Mouse (Mus musculus): Measurements from ENCODE around the gene Gprc5d.

Gprc5d gene

GRCm38 (mm10) chr6:135135735-135136134, 17.7 kb upstream of the Gprc5d start:
- DNase-seq (ENCODE audit: low spot score in 2 of 2): no peak

GRCm38 (mm10) chr6:135133486-135133885, 15.4 kb upstream of the Gprc5d start:
- no peak for DNase-seq (ENCODE audit: low spot score in 2 of 2)

- DNase-seq (ENCODE audit: low spot score in 2 of 2): no peak
These were observed 15.0 kb upstream of the Gprc5d start for GRCm38 (mm10) chr6:135133086-135133485.

- DNase-seq (ENCODE audit: low spot score in 2 of 2): no peak
These were observed 6.8 kb upstream of the Gprc5d start for GRCm38 (mm10) chr6:135124755-135125380.

- DNase-seq (ENCODE audit: low spot score in 2 of 2): no peak
These were observed 1.6 kb downstream of the Gprc5d start for GRCm38 (mm10) chr6:135116479-135116878.

GRCm38 (mm10) chr6:135113114-135113436, 5.0 kb downstream of the Gprc5d start:
- no peak for DNase-seq (ENCODE audit: low spot score in 2 of 2)

GRCm38 (mm10) chr6:135112411-135113113, 5.5 kb downstream of the Gprc5d start:
- DNase-seq (ENCODE audit: low spot score in 2 of 2): no peak

GRCm38 (mm10) chr6:135107014-135107413, 11.1 kb downstream of the Gprc5d start:
- no peak for DNase-seq (ENCODE audit: low spot score in 2 of 2)

GRCm38 (mm10) chr6:135102736-135103303, 15.3 kb downstream of the Gprc5d start:
- DNase-seq (ENCODE audit: low spot score in 2 of 2): no peak

- no peak for DNase-seq (ENCODE audit: low spot score in 2 of 2)
These were observed 17.2 kb downstream of the Gprc5d start for GRCm38 (mm10) chr6:135100787-135101472.

- no peak for DNase-seq (ENCODE audit: low spot score in 2 of 2)
These were observed 25.1 kb downstream of the Gprc5d start for GRCm38 (mm10) chr6:135092798-135093470.

GRCm38 (mm10) chr6:135090661-135091060, 27.4 kb downstream of the Gprc5d start:
- DNase-seq (ENCODE audit: low spot score in 2 of 2): no peak

- DNase-seq (ENCODE audit: low spot score in 2 of 2): no peak
These were observed 28.3 kb downstream of the Gprc5d start for GRCm38 (mm10) chr6:135089786-135090185.

GRCm38 (mm10) chr6:135087721-135088451, 30.2 kb downstream of the Gprc5d start:
- peak; percentile 50 to 71 for DNase-seq (ENCODE audit: low spot score in 2 of 2)

GRCm38 (mm10) chr6:135085703-135086102, 32.4 kb downstream of the Gprc5d start:
- no peak for DNase-seq (ENCODE audit: low spot score in 2 of 2)

GRCm38 (mm10) chr6:135083991-135084502, 34.0 kb downstream of the Gprc5d start:
- DNase-seq (ENCODE audit: low spot score in 2 of 2): no peak

GRCm38 (mm10) chr6:135078420-135078819, 39.7 kb downstream of the Gprc5d start:
- DNase-seq (ENCODE audit: low spot score in 2 of 2): no peak

GRCm38 (mm10) chr6:135076202-135076601, 41.9 kb downstream of the Gprc5d start:
- no peak for DNase-seq (ENCODE audit: low spot score in 2 of 2)

- DNase-seq (ENCODE audit: low spot score in 2 of 2): no peak
These were observed 43.6 kb downstream of the Gprc5d start for GRCm38 (mm10) chr6:135074405-135074947.

GRCm38 (mm10) chr6:135070347-135070746, 47.7 kb downstream of the Gprc5d start:
- DNase-seq (ENCODE audit: low spot score in 2 of 2): no peak

- no peak for DNase-seq (ENCODE audit: low spot score in 2 of 2)
These were observed 48.2 kb downstream of the Gprc5d start for GRCm38 (mm10) chr6:135069856-135070255.

All from natural killer cell, adult 2 months (primary cell).